Mouse (Mus musculus): Measurements from ENCODE around the gene Moxd1.

DNA sequence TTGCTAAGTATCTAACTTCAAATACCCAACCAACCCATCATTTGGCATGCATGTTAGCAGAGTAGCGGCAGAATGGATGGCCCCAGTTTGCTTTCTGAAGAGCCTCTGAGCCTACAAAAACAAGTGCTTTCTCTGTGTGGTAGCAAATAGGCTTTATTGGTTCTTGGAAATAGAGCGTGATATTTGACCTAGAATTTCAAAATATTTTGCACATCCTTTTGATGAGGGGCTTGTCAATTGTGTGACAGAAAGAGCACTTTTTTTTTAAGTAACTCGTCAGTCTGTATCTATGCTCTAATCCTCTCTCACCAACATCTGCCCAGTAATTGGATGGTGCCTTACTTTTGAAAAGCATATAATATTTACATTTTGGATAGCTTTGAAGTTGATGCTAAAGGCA, 97.0 kb downstream of the Moxd1 start:
- TF ChIP-seq POLR2A (IDR thresholded peaks at IDR 0.05; ENCODE audit: borderline replicate concordance, extremely low read depth, insufficient read depth, insufficient read length, poor library complexity, severe bottlenecking) (no peak), CTCF (IDR thresholded peaks at IDR 0.05; ENCODE audit: borderline replicate concordance, extremely low read depth, insufficient read depth, insufficient read length) (no peak)
